Mouse (Mus musculus) testis, adult 2 months (tissue): ENCODE results near the gene Sdc4.

Source experiments
- CTCF ChIP-seq: fragments of 200-500 bp; IDR thresholded peaks from 2 replicates; pipeline ENCODE4 v1.5.1; 2012; ENCODE audit warnings: low read depth, mild to moderate bottlenecking, inconsistent platforms, low read length, moderate library complexity; ENCODE audit not compliant: control insufficient read depth, insufficient read depth, insufficient replicate concordance
- POLR2A ChIP-seq: fragments of 200-500 bp; IDR thresholded peaks from 2 replicates; pipeline ENCODE4 v1.6.1; 2012; ENCODE audit warnings: low read depth, mild to moderate bottlenecking, inconsistent platforms, low read length, moderate library complexity; ENCODE audit not compliant: control insufficient read depth

DNA sequence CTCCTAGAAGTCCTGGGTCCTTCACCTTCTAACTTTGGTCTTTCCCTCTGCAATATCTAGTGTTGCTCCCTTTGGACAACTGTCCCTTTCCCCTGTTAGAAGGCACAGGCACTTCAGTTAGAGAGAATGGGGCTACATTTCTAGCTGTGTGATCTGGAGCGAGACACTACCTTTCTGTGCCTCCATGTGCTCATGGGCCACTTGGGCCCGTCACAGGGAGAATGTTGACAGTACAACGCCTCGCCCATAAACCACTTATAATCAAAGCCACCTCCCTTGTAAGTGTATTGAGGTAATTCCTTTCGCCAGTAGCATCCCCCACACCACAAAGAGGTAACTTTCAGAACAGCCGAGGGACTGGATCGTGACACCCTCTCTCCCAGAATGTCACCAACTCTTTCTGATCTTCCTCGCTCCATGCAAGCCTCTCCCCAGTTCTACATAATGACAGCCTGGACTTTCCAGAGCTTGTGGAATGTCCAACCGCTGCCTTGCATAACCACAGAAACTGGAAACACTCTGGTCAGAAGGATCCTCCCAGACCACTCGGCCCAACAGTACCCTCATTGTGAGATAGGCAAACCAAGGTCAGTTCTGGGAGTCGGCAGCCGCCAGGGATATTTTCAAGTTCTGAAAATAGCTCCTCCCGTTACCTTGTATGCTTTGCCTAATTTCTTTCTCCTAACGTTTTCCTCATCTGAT lies 5.8 kb upstream of the Sdc4 start:
- TF ChIP-seq CTCF = no peak
- no peak for TF ChIP-seq POLR2A
